Mouse (Mus musculus) hindbrain, postnatal 0 days (tissue): ENCODE measurements at regions not wholly inside any gene's neighbourhood (a gene's known extent, or its start where the extent isn't known, plus 50 kb on each side); places are given as distances from the start of the nearest gene placed in this dataset.

Experiments
- ATAC-seq: fragments of 200-750 bp; cut with Nextera tagmentation; 2 replicates; pipeline ENCODE4 v1.8.0; 2017; ENCODE audit warnings: mild to moderate bottlenecking, moderate TSS enrichment, moderate library complexity
- DNase-seq: peaks from one replicate; pipeline ENCODE4 v3.0.0-alpha.2; 2015; ENCODE audit warnings: low spot score
- H3K27ac ChIP-seq: fragments of 300-500 bp; sonication (generic); 2 replicates; pipeline ENCODE4 v1.5.1; 2014; ENCODE audit warnings: mild to moderate bottlenecking
- H3K27me3 ChIP-seq: fragments of 300-500 bp; sonication (generic); 2 replicates; pipeline ENCODE4 v1.6.1; 2014; ENCODE audit warnings: low read length, mixed read lengths; ENCODE audit not compliant: insufficient read depth
- H3K36me3 ChIP-seq: fragments of 300-500 bp; sonication (generic); 2 replicates; pipeline ENCODE4 v1.6.1; 2014; ENCODE audit warnings: low read length, mixed read lengths; ENCODE audit not compliant: insufficient read depth
- H3K4me1 ChIP-seq: fragments of 300-500 bp; sonication (generic); 2 replicates; pipeline ENCODE4 v1.6.1; 2014; ENCODE audit warnings: antibody characterized with exemption, low read length, mixed read lengths; ENCODE audit not compliant: insufficient read depth
- H3K4me2 ChIP-seq: fragments of 300-500 bp; sonication (generic); 2 replicates; pipeline ENCODE4 v1.6.1; 2014; ENCODE audit warnings: low read depth, mild to moderate bottlenecking, low read length, moderate library complexity, mixed read lengths
- H3K4me3 ChIP-seq: fragments of 300-500 bp; sonication (generic); 2 replicates; pipeline ENCODE4 v1.5.1; 2014; ENCODE audit warnings: low read length
- H3K9ac ChIP-seq: fragments of 300-500 bp; sonication (generic); replicated peaks from 2 replicates; pipeline ENCODE4 v1.6.1; 2014; ENCODE audit warnings: mild to moderate bottlenecking, low read length, moderate library complexity, mixed read lengths
- H3K9me3 ChIP-seq: fragments of 300-500 bp; sonication (generic); 2 replicates; pipeline ENCODE4 v1.6.1; 2016; ENCODE audit warnings: low read length, mixed read lengths
- CTCF ChIP-seq: IDR thresholded peaks from 2 replicates; pipeline ENCODE4 v1.5.1; 2016; ENCODE audit warnings: antibody characterized with exemption, control low read depth, low read depth
- WGBS: fragments of 180-500 bp; shearing (Covaris S2); extraction: QIAGEN DNeasy Blood & Tissue Kit; methylation state at CpG from one replicate; pipeline ENCODE4 v1.1.7; 2014; 5-methylcytosine and 5-hydroxymethylcytosine counted together

GRCm38 (mm10) chr11:86408686-86409579, 51.5 kb upstream of the Med13 start:
- H3K27me3 ChIP-seq = no peaks in the 10 kb centered on the region
- no peak overlapping the region for H3K4me2 ChIP-seq
- no peak for TF ChIP-seq CTCF
- H3K36me3 ChIP-seq = no peaks in the 10 kb centered on the region
- no peak overlapping the region for H3K4me3 ChIP-seq
- ATAC-seq (no peak), DNase-seq (no peak)
- no peaks in the 10 kb centered on the region for H3K4me1 ChIP-seq
- H3K9me3 ChIP-seq = 0 out of 2 replicates have a peak, but pooled peaks cover 2% of the 10 kb centered on the region
- H3K27ac ChIP-seq = no peak overlapping the region
- H3K9ac ChIP-seq = no peak overlapping the region
- 63% methylated on average over 6 of the region's 6 CpGs for WGBS

DNA sequence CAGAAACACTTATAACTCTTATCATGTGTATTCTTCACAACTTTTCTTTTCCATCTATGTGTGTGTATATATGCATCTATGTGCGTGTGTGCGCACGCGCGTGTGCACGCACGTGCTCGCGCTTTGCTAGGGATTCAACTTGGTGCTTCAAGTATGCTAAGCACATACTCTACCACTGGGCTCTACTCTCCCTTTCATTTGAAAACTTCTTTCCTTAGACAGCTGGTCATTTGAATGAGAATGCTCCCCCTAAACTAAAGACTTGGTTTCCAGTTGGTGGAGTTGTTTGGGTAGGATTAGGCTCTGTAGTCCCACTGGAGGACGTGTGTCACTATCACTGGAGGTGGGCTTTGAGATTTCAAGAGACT, 52.2 kb upstream of the Med13 start:
- no peak for ATAC-seq
- no peak for DNase-seq

GRCm38 (mm10) chr11:86410521-86410920, 53.1 kb upstream of the Med13 start:
- DNase-seq (no peak), ATAC-seq (no peak)
- H3K9ac ChIP-seq = no peak overlapping the region
- H3K4me1 ChIP-seq = no peaks in the 10 kb centered on the region
- WGBS = 83% methylated on average over 10 of the region's 10 CpGs
- H3K4me3 ChIP-seq = no peak overlapping the region
- TF ChIP-seq CTCF = no peak
- H3K27ac ChIP-seq = no peak overlapping the region
- no peaks in the 10 kb centered on the region for H3K36me3 ChIP-seq
- H3K27me3 ChIP-seq = no peaks in the 10 kb centered on the region
- H3K4me2 ChIP-seq = no peak overlapping the region
- 0 out of 2 replicates have a peak, but pooled peaks cover 2% of the 10 kb centered on the region for H3K9me3 ChIP-seq

More for the DNA sequence above, 52.2 kb upstream of the Med13 start:
- no peaks in the 10 kb centered on the region for H3K4me1 ChIP-seq
- H3K36me3 ChIP-seq = no peaks in the 10 kb centered on the region
- WGBS = 83% methylated on average over 10 of the region's 10 CpGs
- H3K4me3 ChIP-seq = no peak overlapping the region
- H3K9me3 ChIP-seq = 0 out of 2 replicates have a peak, but pooled peaks cover 2% of the 10 kb centered on the region
- H3K27ac ChIP-seq = no peak overlapping the region
- no peaks in the 10 kb centered on the region for H3K27me3 ChIP-seq
- TF ChIP-seq CTCF = no peak
- H3K4me2 ChIP-seq = no peak overlapping the region
- H3K9ac ChIP-seq = no peak overlapping the region

GRCm38 (mm10) chr11:86412772-86413390, 55.5 kb upstream of the Med13 start:
- Histone ChIP-seq H3K9ac (no peak overlapping the region), H3K27me3 (no peaks in the 10 kb centered on the region), H3K4me2 (no peak overlapping the region), H3K9me3 (no peaks in the 10 kb centered on the region), H3K27ac (no peak overlapping the region), H3K4me1 (no peaks in the 10 kb centered on the region), H3K4me3 (no peak overlapping the region), H3K36me3 (no peaks in the 10 kb centered on the region)
- DNase-seq (peak; percentile 18), ATAC-seq (no peak)
- no peak for TF ChIP-seq CTCF
- WGBS = 38% methylated on average over 13 of the region's 13 CpGs

GRCm38 (mm10) chr11:86416471-86416870, 59.1 kb upstream of the Med13 start:
- WGBS = 21% methylated on average over 5 of the region's 5 CpGs
- no peak overlapping the region for H3K4me3 ChIP-seq
- no peak overlapping the region for H3K9ac ChIP-seq
- DNase-seq (no peak), ATAC-seq (no peak)
- no peaks in the 10 kb centered on the region for H3K9me3 ChIP-seq
- H3K27me3 ChIP-seq = no peaks in the 10 kb centered on the region
- H3K4me1 ChIP-seq = no peaks in the 10 kb centered on the region
- no peak for TF ChIP-seq CTCF
- no peaks in the 10 kb centered on the region for H3K36me3 ChIP-seq
- no peak overlapping the region for H3K4me2 ChIP-seq
- no peak overlapping the region for H3K27ac ChIP-seq

DNA sequence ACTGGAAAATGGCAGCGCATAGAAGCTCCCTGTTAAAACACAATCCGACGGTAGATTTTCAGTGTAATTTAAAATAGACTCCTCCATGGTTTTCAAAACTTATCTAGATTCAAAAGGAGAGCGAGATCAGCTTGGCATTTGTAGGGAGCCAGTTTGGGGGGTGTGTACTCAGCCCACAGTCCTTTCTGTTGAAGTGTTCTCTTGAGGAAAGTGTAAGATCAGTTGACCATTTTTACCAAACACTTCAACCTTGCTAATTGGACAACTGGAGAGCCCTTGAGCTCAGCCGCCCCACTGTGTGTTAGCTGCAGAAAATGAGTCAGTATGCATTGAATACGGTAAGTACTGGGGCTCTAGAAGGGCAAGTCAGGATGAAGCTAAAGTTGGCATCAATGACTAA, 59.8 kb upstream of the Med13 start:
- Histone ChIP-seq H3K4me2 (no peak overlapping the region), H3K27me3 (no peaks in the 10 kb centered on the region), H3K4me3 (no peak overlapping the region), H3K9me3 (no peaks in the 10 kb centered on the region), H3K9ac (no peak overlapping the region), H3K27ac (no peak overlapping the region), H3K4me1 (no peaks in the 10 kb centered on the region), H3K36me3 (no peaks in the 10 kb centered on the region)
- DNase-seq = no peak
- no peak for ATAC-seq
- no peak for TF ChIP-seq CTCF
- WGBS = 67% methylated on average over 6 of the region's 6 CpGs
